Mouse (Mus musculus): ENCODE measurements around the gene Vipr1. TPM values are rescaled to one million over a fixed set of nuclear protein-coding genes. Genes with fewer than 3 reads are reported as not detected.
A peak's percentile ranks its signal among the peaks of the same experiment; 100 is the strongest.

Vipr1 gene
- polyA plus RNA-seq, 1 experiment from 2014 or later: 0.45 TPM

DNA sequence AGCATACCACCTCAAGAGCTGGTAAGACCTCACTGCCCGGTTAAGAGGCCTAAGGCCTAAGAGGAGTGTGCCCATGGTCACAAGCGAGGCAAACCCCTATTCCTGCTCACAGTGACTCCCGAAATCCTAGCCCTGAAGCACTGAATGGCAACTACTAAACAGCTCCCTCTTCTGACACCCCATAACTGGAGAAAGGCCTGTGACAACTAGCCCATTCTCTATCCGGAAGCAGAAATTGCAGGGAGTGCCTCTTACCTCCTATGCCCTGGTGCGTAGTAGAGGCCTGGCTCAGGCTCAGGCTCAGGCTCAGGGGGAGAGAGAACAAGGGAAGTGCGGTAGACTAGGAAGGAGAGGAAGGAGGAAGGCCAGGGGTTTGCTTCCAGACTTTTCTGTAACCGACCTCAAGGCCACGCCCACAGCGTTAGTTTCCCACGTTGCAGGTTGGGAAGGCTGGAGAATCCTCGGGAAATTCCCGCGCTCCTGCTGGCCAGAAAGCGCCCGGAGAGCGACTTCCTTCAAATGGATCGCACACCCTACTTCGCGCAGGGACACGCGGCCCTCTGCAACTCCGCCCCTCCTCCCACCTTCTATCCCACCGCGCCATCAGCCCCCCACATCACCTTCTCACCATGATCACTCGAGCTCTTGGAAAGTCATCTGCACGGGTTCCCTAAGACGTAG, 1.1 kb upstream of the Vipr1 start:
- Histone ChIP-seq H3K9ac (replicated peaks) (peak overlapping the region; percentile 49), H3K27me3 (peaks cover 38% of the 10 kb centered on the region), H3K4me3 (peak overlapping the region; percentile 69), H3K9me3 (no peaks in the 10 kb centered on the region), H3K4me2 (replicated peaks) (peak overlapping the region; percentile 94), H3K27ac (replicated peaks) (no peak overlapping the region), H3K4me1 (peaks cover 25% of the 10 kb centered on the region), H3K36me3 (no peaks in the 10 kb centered on the region)
- WGBS: 12% methylated on average over 27 of the region's 27 CpGs
- ATAC-seq (replicated peaks): no peak

DNA sequence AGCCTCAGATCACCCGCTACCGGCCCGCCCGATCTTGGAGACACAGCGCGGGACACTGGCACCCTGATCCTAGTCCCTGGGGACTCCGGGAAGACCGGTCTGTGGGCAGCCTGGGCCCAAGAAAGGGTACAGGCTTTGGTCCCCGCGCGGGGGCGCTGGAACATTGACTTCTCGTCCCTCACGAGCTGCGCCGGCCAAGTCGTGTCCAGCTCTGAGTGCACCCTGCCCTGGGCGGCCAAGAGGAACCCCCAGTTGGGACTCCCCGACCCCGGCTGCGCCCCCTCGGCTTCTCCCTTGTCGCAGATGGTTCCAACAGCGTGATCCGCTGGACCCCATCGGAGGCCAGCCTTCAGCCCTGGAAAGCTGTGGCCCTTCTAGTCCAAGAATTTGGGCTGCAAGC, 515 bp upstream of the Vipr1 start, which contains the start of gene Lyzl4:
Gene Lyzl4 (minus strand): TSS at position 96 of the 400 bp plus-strand sequence.
- Histone ChIP-seq H3K27me3 (peaks cover 38% of the 10 kb centered on the region), H3K36me3 (no peaks in the 10 kb centered on the region), H3K4me2 (replicated peaks) (peak within 1 kb of the TSS; percentile 94), H3K27ac (replicated peaks) (no peak within 1 kb of the TSS), H3K4me1 (peaks cover 25% of the 10 kb centered on the region), H3K9ac (replicated peaks) (peak within 1 kb of the TSS; percentile 49), H3K4me3 (peak within 1 kb of the TSS; percentile 69), H3K9me3 (no peaks in the 10 kb centered on the region)
- 1% methylated on average over 26 of the region's 26 CpGs for WGBS
- peak; percentile 51 for ATAC-seq (replicated peaks)

DNA sequence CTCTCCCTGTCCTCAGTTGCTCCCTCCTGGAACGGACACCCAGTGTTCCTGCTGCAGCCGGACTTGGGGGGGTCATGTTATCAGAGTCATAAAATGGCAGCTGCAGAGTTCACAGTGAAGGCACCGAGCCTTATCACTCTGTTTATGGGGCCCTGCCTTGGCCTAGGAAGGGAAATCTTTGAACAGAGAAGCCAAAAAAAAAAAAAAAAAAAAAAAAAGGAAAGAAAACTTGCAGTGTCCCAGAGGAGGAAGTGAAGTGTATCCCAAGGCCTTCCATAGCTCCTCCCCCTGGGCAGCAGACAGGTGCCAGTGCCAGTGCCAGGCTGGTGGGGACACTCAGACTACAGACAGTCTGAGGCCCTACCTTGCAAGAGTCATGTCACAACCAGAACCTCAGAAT, 2.3 kb downstream of the Vipr1 start:
- 73% methylated on average over 3 of the region's 3 CpGs for WGBS
- no peak for ATAC-seq (replicated peaks)
- H3K36me3 ChIP-seq: no peaks in the 10 kb centered on the region
- no peak overlapping the region for H3K4me3 ChIP-seq
- H3K4me1 ChIP-seq: peaks cover 22% of the 10 kb centered on the region
- H3K27me3 ChIP-seq: peaks cover 38% of the 10 kb centered on the region
- no peak overlapping the region for H3K9ac ChIP-seq (replicated peaks)
- H3K4me2 ChIP-seq (replicated peaks): no peak overlapping the region
- no peaks in the 10 kb centered on the region for H3K9me3 ChIP-seq
- H3K27ac ChIP-seq (replicated peaks): no peak overlapping the region

DNA sequence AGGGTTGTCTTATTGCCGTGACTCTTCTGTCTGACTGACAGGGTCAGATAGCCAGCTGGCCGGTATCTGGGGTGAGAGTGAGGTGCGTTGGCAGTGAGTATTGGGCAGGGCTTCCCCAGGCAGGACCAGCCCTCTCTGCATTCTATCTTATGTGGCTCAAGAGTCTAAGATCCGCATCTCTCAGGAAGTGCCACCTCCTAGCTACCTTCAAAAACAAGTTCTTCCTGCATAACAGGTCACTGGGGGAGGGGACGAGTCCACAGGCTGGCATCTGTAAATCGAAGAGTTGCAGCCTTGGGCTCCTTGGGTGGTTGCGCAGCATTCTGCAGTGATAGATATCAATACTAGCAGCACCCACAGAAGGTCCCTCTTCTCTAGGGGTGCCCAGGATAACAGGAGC, 4.5 kb downstream of the Vipr1 start:
- Histone ChIP-seq H3K4me2 (replicated peaks) (no peak overlapping the region), H3K27me3 (peaks cover 19% of the 10 kb centered on the region), H3K27ac (replicated peaks) (no peak overlapping the region), H3K36me3 (no peaks in the 10 kb centered on the region), H3K4me3 (no peak overlapping the region), H3K4me1 (peaks cover 11% of the 10 kb centered on the region), H3K9ac (replicated peaks) (no peak overlapping the region), H3K9me3 (no peaks in the 10 kb centered on the region)
- 85% methylated on average over 7 of the region's 7 CpGs for WGBS
- ATAC-seq (replicated peaks): no peak

DNA sequence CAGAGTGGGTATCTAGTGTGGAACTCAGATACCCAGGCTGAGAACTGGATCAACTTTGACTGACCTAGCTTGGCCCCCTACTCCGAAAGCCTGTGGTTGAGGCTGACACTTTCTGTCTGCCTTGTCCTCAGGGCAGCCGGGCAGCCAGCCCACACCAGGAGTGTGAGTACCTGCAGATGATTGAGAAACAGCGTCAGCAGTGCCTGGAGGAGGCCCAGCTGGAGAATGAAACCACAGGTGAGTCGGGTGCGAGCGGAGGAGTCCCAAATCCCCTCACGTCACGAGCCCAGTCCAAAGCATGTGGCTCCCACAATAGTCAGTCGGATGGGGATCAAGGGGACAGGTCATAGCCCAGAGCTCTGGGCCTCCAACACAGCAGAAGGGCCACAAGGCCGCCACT, 11.2 kb downstream of the Vipr1 start:
- no peak overlapping the region for H3K4me2 ChIP-seq (replicated peaks)
- H3K36me3 ChIP-seq: no peaks in the 10 kb centered on the region
- no peak overlapping the region for H3K27ac ChIP-seq (replicated peaks)
- WGBS: 90% methylated on average over 10 of the region's 10 CpGs
- no peaks in the 10 kb centered on the region for H3K27me3 ChIP-seq
- no peak for ATAC-seq (replicated peaks)
- H3K9ac ChIP-seq (replicated peaks): no peak overlapping the region
- H3K9me3 ChIP-seq: no peaks in the 10 kb centered on the region
- H3K4me3 ChIP-seq: no peak overlapping the region
- H3K4me1 ChIP-seq: 0 out of 2 replicates have a peak, but pooled peaks cover 3% of the 10 kb centered on the region

DNA sequence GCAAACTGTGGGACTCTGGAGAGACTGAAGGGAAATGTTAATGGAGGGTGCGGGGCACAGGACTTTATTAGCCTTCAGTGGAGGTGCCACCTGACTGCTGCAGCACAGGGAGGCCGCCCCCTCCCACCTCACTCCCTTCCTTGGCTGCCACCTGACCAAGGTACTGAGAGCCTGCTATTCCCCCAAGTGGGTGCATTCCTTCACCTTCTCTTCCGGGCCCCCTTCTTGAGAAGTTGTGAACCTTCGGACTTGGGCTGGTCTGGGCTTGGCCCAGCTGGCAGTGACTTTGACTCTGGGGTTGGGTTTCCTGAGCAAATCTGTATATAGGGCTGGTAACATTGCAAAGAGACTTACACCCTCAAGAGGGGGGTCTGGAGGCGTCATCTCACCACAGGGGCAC, 13.8 kb downstream of the Vipr1 start:
- no peak overlapping the region for H3K27ac ChIP-seq (replicated peaks)
- ATAC-seq (replicated peaks): no peak
- WGBS: 86% methylated on average over 5 of the region's 5 CpGs

DNA sequence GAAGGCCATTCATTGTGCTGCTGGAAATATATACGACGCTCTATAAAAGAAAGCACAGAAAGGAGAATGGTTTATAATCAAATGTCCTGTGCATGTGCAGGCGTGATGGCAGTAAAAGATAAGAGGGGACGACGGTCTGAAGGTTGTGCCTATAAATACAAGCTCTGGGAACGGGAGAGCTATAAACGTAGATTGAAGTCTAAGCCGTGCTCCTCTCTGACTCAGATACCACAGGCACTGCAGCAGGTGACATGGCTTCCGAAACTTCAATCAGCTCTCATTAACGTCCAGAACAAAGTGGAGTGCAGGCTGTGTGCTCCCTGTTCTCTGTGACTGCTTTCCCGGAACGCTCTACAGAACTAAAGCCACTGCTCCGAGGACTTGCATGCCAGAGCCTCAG, 14.6 kb downstream of the Vipr1 start:
- no peak overlapping the region for H3K27ac ChIP-seq (replicated peaks)
- no peak for ATAC-seq (replicated peaks)
- H3K9ac ChIP-seq (replicated peaks): no peak overlapping the region
- 63% methylated on average over 13 of the region's 13 CpGs for WGBS
- 0 out of 2 replicates have a peak, but pooled peaks cover 3% of the 10 kb centered on the region for H3K4me1 ChIP-seq
- H3K9me3 ChIP-seq: no peaks in the 10 kb centered on the region
- H3K36me3 ChIP-seq: no peaks in the 10 kb centered on the region
- H3K27me3 ChIP-seq: no peaks in the 10 kb centered on the region
- H3K4me2 ChIP-seq (replicated peaks): no peak overlapping the region
- H3K4me3 ChIP-seq: no peak overlapping the region

More for the DNA sequence above, 13.8 kb downstream of the Vipr1 start:
- Histone ChIP-seq H3K4me3 (no peak overlapping the region), H3K4me2 (replicated peaks) (no peak overlapping the region), H3K4me1 (0 out of 2 replicates have a peak, but pooled peaks cover 3% of the 10 kb centered on the region), H3K9me3 (no peaks in the 10 kb centered on the region), H3K36me3 (no peaks in the 10 kb centered on the region), H3K9ac (replicated peaks) (no peak overlapping the region), H3K27me3 (no peaks in the 10 kb centered on the region)

DNA sequence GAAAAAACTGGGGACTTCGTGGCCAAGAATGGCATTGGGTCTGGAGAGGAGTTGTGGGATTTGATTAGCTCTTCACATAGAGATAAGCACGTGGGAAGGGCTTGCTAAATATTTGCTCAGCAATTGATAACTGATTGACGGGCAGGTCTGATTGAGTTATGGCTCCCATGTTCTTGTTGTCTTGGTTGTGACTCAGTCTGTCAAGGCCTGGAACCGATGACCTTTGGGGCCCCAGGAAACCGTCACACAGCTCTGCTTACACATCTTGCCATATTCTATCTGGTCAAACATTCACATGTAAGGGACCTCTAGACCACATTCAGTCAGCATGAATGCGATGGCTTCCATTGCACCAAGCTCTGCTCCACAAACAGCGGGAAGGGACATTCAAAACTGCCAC, 15.7 kb downstream of the Vipr1 start:
- no peak for ATAC-seq (replicated peaks)
- Histone ChIP-seq H3K9ac (replicated peaks) (no peak overlapping the region), H3K4me1 (0 out of 2 replicates have a peak, but pooled peaks cover 3% of the 10 kb centered on the region), H3K36me3 (no peaks in the 10 kb centered on the region), H3K27me3 (no peaks in the 10 kb centered on the region), H3K4me3 (no peak overlapping the region), H3K9me3 (no peaks in the 10 kb centered on the region), H3K27ac (replicated peaks) (no peak overlapping the region), H3K4me2 (replicated peaks) (no peak overlapping the region)
- 85% methylated on average over 7 of the region's 7 CpGs for WGBS

DNA sequence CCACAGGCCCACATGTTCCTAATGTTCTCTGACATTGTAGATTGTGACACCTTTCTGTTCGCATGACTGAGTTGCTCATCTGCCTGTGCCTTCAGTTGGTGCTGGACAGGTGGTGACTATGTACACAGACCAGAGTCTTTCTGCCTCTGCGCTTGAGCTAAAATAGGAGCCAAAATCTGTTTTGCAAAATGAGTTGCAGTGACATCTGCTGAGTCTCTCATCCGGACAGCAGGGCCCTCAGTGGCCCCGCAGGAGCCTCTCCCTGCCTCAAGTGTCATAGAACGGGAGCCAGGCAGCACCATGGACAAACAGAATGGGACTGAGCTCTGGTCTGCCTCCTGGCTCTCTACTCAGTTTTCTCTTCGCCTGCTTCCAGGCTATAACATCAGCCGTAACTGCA, 17.3 kb downstream of the Vipr1 start:
- 80% methylated on average over 7 of the region's 7 CpGs for WGBS
- ATAC-seq (replicated peaks): no peak
- Histone ChIP-seq H3K9ac (replicated peaks) (no peak overlapping the region), H3K4me2 (replicated peaks) (no peak overlapping the region), H3K4me1 (0 out of 2 replicates have a peak, but pooled peaks cover 3% of the 10 kb centered on the region), H3K4me3 (no peak overlapping the region), H3K9me3 (no peaks in the 10 kb centered on the region), H3K27me3 (no peaks in the 10 kb centered on the region), H3K27ac (replicated peaks) (no peak overlapping the region), H3K36me3 (no peaks in the 10 kb centered on the region)

DNA sequence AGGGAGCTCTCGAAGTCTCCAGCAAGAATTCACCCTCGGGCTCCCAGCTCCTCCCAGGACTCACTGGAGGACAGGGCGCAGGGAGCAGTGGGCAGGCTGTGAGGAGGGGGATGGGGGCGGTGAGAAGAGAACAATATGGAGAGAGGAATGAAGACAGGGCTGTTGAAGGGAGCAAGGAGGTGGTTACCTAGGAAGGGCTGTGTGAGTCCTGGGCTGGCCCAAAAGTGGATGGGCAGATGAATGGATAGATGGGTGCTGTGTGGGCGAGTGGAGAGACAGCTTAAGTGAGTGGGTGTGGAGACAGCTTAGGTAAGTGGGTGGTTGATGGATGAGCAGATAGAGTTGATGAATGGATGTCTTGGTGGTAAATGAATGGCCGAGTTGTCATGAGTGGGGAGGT, 21.0 kb downstream of the Vipr1 start:
- Histone ChIP-seq H3K4me2 (replicated peaks) (no peak overlapping the region), H3K27ac (replicated peaks) (no peak overlapping the region), H3K4me3 (no peak overlapping the region), H3K4me1 (peaks cover 25% of the 10 kb centered on the region), H3K9me3 (no peaks in the 10 kb centered on the region), H3K27me3 (no peaks in the 10 kb centered on the region), H3K36me3 (no peaks in the 10 kb centered on the region), H3K9ac (replicated peaks) (no peak overlapping the region)
- 84% methylated on average over 6 of the region's 6 CpGs for WGBS
- ATAC-seq (replicated peaks): no peak

DNA sequence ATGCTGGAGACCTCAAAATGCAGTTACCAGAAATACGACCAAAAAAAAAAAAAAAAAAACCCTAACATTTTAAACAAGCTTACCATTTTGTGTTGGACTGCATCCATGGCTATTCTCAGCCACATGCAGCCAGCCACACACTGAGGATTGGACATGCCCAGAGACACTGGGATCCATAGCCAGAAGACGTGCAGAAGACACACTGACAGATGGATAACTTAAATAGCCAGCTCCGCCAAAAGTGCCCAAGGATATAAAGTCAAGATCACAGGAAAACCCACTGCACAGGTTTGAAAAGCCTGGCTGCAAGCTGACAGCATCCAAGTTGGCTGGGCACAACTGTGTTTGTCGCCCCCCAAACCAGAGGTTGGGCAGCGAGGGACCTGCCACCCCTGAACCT, 21.6 kb downstream of the Vipr1 start:
- Histone ChIP-seq H3K4me1 (peaks cover 27% of the 10 kb centered on the region), H3K4me3 (no peak overlapping the region), H3K27ac (replicated peaks) (no peak overlapping the region), H3K9ac (replicated peaks) (no peak overlapping the region), H3K9me3 (no peaks in the 10 kb centered on the region), H3K36me3 (no peaks in the 10 kb centered on the region), H3K27me3 (no peaks in the 10 kb centered on the region), H3K4me2 (replicated peaks) (no peak overlapping the region)
- no peak for ATAC-seq (replicated peaks)
- 81% methylated on average over 5 of the region's 5 CpGs for WGBS

DNA sequence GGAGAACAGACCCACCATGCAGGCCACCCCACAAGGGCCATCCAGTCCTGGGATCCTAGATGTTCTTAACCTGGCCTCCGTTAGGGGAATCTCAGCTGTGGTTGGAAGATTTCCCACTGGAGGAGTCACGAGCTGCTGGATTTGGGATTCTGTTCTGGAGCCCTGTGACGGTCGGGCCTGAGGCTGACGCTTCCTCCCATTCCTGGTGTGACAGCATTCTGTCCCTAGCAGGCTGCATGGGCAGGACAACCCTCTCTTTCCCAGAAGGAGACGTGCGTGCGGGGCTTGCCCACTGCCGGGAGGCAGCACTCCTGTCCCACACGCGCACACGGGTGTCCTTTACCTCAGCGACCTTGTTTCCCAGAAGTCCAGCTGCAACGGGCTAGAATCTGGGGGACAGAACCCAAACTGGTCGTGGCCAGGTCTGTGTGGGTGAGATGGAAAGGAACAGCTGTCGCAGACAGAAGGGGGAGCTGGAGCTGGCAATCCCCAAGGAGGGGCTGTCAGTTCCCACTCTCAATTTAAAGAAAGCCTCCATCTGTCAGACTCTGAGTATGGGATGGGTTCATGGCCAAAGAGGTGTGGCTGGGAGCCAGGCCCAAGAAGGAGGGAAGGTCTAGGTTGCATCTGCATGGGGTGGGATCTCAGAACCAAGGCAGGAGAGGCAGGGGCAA, 24.6 kb downstream of the Vipr1 start:
- WGBS: 57% methylated on average over 16 of the region's 16 CpGs
- peaks cover 12% of the 10 kb centered on the region; the same call in 1 of the 2 replicates for H3K27me3 ChIP-seq
- peak overlapping the region; percentile 93 for H3K27ac ChIP-seq (replicated peaks)
- H3K4me3 ChIP-seq: no peak overlapping the region
- no peaks in the 10 kb centered on the region for H3K36me3 ChIP-seq
- no peak overlapping the region for H3K4me2 ChIP-seq (replicated peaks)
- peak; percentile 65 for ATAC-seq (replicated peaks)
- H3K9me3 ChIP-seq: no peaks in the 10 kb centered on the region
- peaks cover 38% of the 10 kb centered on the region for H3K4me1 ChIP-seq
- H3K9ac ChIP-seq (replicated peaks): no peak overlapping the region

Measured in forebrain, embryonic 15.5 days (tissue).